ENCODE assay signal across 8 mouse cellular contexts in genomic region chr2:103595028-103595651, GRCm38 (mm10). TPM values are rescaled to one million over a fixed set of nuclear protein-coding genes. Genes with fewer than 3 reads are reported as not detected.
A peak's percentile ranks its signal among the peaks of the same experiment; 100 is the strongest.
DNase-seq lines count a peak whose midpoint lies in the region; ATAC-seq and TF ChIP-seq lines count a peak whose summit lies in the region.
"Had no signal": no experiment of that assay in that cellular context is flagged by ENCODE, and none has a peak within 500 bp of the region (broad histone marks: within the 10 kb centered on the region; RNA-seq: fewer than 3 reads in every experiment).

No protein-coding gene starts in this region.

- no peak overlapping the region for H3K4me2 ChIP-seq in midbrain, postnatal 0 days (ENCODE audit: low read depth, low read length, poor library complexity, severe bottlenecking)
- H3K4me2 ChIP-seq in midbrain, embryonic 13.5 days (replicated peaks) = no peak overlapping the region
- peak overlapping the region; percentile 24; the same call in 1 of the 2 replicates for H3K4me2 ChIP-seq in intestine, postnatal 0 days (replicated peaks; ENCODE audit: low read depth)
- H3K4me2 ChIP-seq: hindbrain, embryonic 12.5 days had no signal

- H3K27me3 ChIP-seq in midbrain, postnatal 0 days (ENCODE audit: insufficient read depth, low read length) = no peaks in the 10 kb centered on the region
- H3K27me3 ChIP-seq in midbrain, embryonic 13.5 days = no peaks in the 10 kb centered on the region
- no peaks in the 10 kb centered on the region for H3K27me3 ChIP-seq in intestine, postnatal 0 days (replicated peaks; ENCODE audit: control insufficient read depth, insufficient read depth, low read length)
- H3K27me3 ChIP-seq: hindbrain, embryonic 12.5 days had no signal

- 64% methylated on average over 5 of the region's 5 CpGs for WGBS in midbrain, postnatal 0 days
- WGBS in midbrain, embryonic 13.5 days = 74% methylated on average over 5 of the region's 5 CpGs
- 48% methylated on average over 5 of the region's 5 CpGs for WGBS in intestine, postnatal 0 days

- no peak overlapping the region for H3K4me3 ChIP-seq in midbrain, postnatal 0 days (ENCODE audit: low read depth, low read length)
- H3K4me3 ChIP-seq in midbrain, embryonic 13.5 days (replicated peaks) = no peak overlapping the region
- H3K4me3 ChIP-seq in intestine, postnatal 0 days (ENCODE audit: low read depth, low read length) = no peak overlapping the region
- H3K4me3 ChIP-seq: hindbrain, embryonic 12.5 days had no signal

- H3K27ac ChIP-seq in midbrain, postnatal 0 days (ENCODE audit: low read depth, low read length) = no peak overlapping the region
- H3K27ac ChIP-seq in midbrain, embryonic 13.5 days = no peak overlapping the region
- H3K27ac ChIP-seq in intestine, postnatal 0 days (ENCODE audit: low read depth, low read length) = peak overlapping the region; percentile 77
- H3K27ac ChIP-seq: hindbrain, embryonic 12.5 days had no signal

- TF ChIP-seq CTCF in midbrain, postnatal 0 days (IDR thresholded peaks at IDR 0.05) = no peak
- no peak for TF ChIP-seq CTCF in intestine, postnatal 0 days (IDR thresholded peaks at IDR 0.05; ENCODE audit: low read depth)

- H3K9me3 ChIP-seq in midbrain, postnatal 0 days (ENCODE audit: low read length) = no peaks in the 10 kb centered on the region
- no peaks in the 10 kb centered on the region for H3K9me3 ChIP-seq in midbrain, embryonic 13.5 days
- H3K9me3 ChIP-seq in intestine, postnatal 0 days (ENCODE audit: control insufficient read depth) = no peaks in the 10 kb centered on the region
- H3K9me3 ChIP-seq: hindbrain, embryonic 12.5 days had no signal

- intact Hi-C loops in gastrocnemius, postnatal 36 days (cut with DNase I) = no loop called here

- peaks cover 12% of the 10 kb centered on the region; the same call in 1 of the 2 replicates for H3K4me1 ChIP-seq in midbrain, postnatal 0 days (ENCODE audit: insufficient read depth, low read length)
- H3K4me1 ChIP-seq in midbrain, embryonic 13.5 days (replicated peaks) = peaks cover 34% of the 10 kb centered on the region
- peaks cover 11% of the 10 kb centered on the region; the same call in 1 of the 2 replicates for H3K4me1 ChIP-seq in intestine, postnatal 0 days (replicated peaks; ENCODE audit: control insufficient read depth, insufficient read depth, low read length)

- no peaks in the 10 kb centered on the region for H3K36me3 ChIP-seq in midbrain, postnatal 0 days (ENCODE audit: insufficient read depth, low read length)
- no peaks in the 10 kb centered on the region for H3K36me3 ChIP-seq in midbrain, embryonic 13.5 days
- H3K36me3 ChIP-seq in intestine, postnatal 0 days (ENCODE audit: control insufficient read depth, insufficient read depth) = no peaks in the 10 kb centered on the region
- H3K36me3 ChIP-seq: hindbrain, embryonic 12.5 days had no signal

- H3K9ac ChIP-seq in midbrain, postnatal 0 days (replicated peaks; ENCODE audit: low read length, poor library complexity, severe bottlenecking) = no peak overlapping the region
- H3K9ac ChIP-seq in midbrain, embryonic 13.5 days (replicated peaks) = no peak overlapping the region
- H3K9ac ChIP-seq in intestine, postnatal 0 days (ENCODE audit: low read depth, low read length) = no peak overlapping the region
- H3K9ac ChIP-seq: hindbrain, embryonic 12.5 days had no signal

- peak; percentile 25 for DNase-seq in midbrain, postnatal 0 days (ENCODE audit: low spot score)
- DNase-seq in kidney, postnatal 36 days = peak; percentile 52 to 66
- DNase-seq in gastrocnemius, postnatal 36 days = no peak
- no peak for DNase-seq in ovary, adult 18-20 months (ENCODE audit: low spot score)
- DNase-seq in right cerebral cortex, postnatal 25 days = no peak

- no peak for ATAC-seq in midbrain, postnatal 0 days (ENCODE audit: low FRiP score)
- ATAC-seq in midbrain, embryonic 13.5 days = no peak; the same call in 1 of the 2 replicates
- no peak for ATAC-seq in intestine, postnatal 0 days

RNA-seq across cellular contexts. Expression of gene Abtb2, which starts 29.0 kb away (rescaled TPM):
- total RNA-seq in midbrain, postnatal 0 days (2014; rRNA removed) = 21.8 and 22.0 TPM in 2 replicates
- 7.4 and 7.6 TPM in 2 replicates for polyA plus RNA-seq in midbrain, postnatal 0 days (2015; fragmentation: Nextera tagmentation; extraction: Ambion mirVana)
- polyA plus RNA-seq in midbrain, embryonic 13.5 days (2015; fragmentation: Nextera tagmentation; extraction: Ambion mirVana) = 11.2 and 12.8 TPM in 2 replicates
- polyA plus RNA-seq in intestine, postnatal 0 days (2015; fragmentation: Nextera tagmentation; extraction: Ambion mirVana) = 3.8 and 3.9 TPM in 2 replicates
- 1 to 10 TPM; 6.3 to 6.7 TPM for total RNA-seq in gastrocnemius, postnatal 36 days (2021)

Comparison
In these comparisons a context has a peak if more than half of its experiments do, and no peak if none do; other contexts are left out.
1. DNase-seq: peak in midbrain, postnatal 0 days (single experiment) and kidney, postnatal 36 days (2 of 2); none in gastrocnemius, postnatal 36 days (0 of 2), ovary, adult 18-20 months (single experiment) and right cerebral cortex, postnatal 25 days (single experiment).